Mouse (Mus musculus): Measurements from ENCODE around the gene Tex44.

DNA sequence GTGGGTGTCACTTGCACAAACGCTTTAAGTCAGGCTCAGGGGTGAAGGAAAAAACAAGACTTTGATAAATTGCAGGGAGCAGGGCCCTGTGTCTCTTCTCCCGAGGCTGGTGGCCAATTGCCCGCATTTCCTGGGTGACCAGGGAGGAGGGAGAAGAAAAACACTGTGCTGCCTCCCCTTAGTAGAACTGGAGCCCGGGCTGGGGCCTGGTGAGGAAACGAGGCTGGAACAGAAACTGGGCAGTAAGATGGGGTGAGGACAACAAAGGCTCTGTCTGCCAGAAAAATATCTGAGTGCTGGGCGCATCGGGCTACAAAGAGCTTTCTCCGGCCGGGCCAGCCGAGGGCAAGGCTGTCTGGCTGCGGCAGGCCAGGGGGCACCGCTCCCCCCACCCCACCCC, 7.9 kb downstream of the Tex44 start:
- TF ChIP-seq CTCF (IDR thresholded peaks at IDR 0.05; ENCODE audit: control insufficient read depth, insufficient read depth, insufficient read length): no peak
- TF ChIP-seq MAX (IDR thresholded peaks at IDR 0.05): no peak
- TF ChIP-seq MYOD1 (IDR thresholded peaks at IDR 0.05; ENCODE audit: control insufficient read depth, insufficient read length, low read depth): no peak
- TF ChIP-seq USF1 (IDR thresholded peaks at IDR 0.05; ENCODE audit: low read depth): no peak
